Comparison of ENCODE assay signal across 9 mouse cellular contexts in the genomic region with DNA sequence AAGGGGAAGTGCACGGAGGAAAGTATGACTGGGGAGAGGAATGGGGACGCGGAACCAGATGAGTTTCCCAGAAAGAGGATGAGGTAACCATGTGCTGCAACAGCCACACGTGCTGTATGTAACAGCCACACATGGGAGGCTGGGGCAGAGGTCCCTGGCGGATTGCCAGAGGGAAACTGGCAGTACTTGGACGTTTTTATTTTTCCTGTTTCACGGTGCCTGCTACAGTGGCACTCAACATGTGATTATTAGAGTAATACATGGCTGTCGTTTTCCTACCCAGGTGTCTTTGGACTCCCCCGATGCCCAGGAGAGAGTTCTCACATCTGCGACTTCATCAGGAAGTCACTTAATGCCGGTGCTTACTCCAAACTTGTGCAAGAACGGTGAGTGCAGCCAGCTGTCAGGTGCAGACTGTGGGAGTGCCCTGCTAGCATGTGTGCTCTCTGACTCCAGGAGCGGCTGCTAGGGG. TPM values are rescaled to one million over a fixed set of nuclear protein-coding genes. Genes with fewer than 3 reads are reported as not detected.
DNase-seq lines count a peak whose midpoint lies in the region; ATAC-seq and TF ChIP-seq lines count a peak whose summit lies in the region.
"Had no signal": no experiment of that assay in that cellular context is flagged by ENCODE, and none has a peak within 500 bp of the region (broad histone marks: within the 10 kb centered on the region; RNA-seq: fewer than 3 reads in every experiment).

No protein-coding gene starts in this region.

- no peak overlapping the region for H3K4me3 ChIP-seq in liver, embryonic 14.5 days (ENCODE audit: insufficient read depth in 1 of 2, low read depth in 2 of 2, low read length in 2 of 2)
- H3K4me3 ChIP-seq: stomach, embryonic 15.5 days had no signal

- no peak overlapping the region for H3K27ac ChIP-seq in liver, embryonic 14.5 days
- H3K27ac ChIP-seq: stomach, embryonic 15.5 days had no signal

- TF ChIP-seq CTCF in liver, embryonic 14.5 days (IDR thresholded peaks at IDR 0.05; ENCODE audit: low read depth) = no peak

- no peaks in the 10 kb centered on the region for H3K9me3 ChIP-seq in liver, embryonic 14.5 days (ENCODE audit: control insufficient read depth, low read length)
- H3K9me3 ChIP-seq: stomach, embryonic 15.5 days had no signal

- ATAC-seq in common myeloid progenitor, adult 5-6 weeks (replicated peaks; ENCODE audit: low read depth, poor library complexity, severe bottlenecking) = peak; percentile 97
- peak; percentile 45; the same call in 1 of the 2 replicates for ATAC-seq in liver, embryonic 14.5 days (ENCODE audit: insufficient read depth)

- no peak for TF ChIP-seq EP300 in liver, embryonic 14.5 days (IDR thresholded peaks at IDR 0.05; ENCODE audit: low read depth)

- DNase-seq in kidney, postnatal 14 days = peak; percentile 10
- DNase-seq in kidney, adult 18-20 months = no peak
- DNase-seq in liver, embryonic 14.5 days (ENCODE audit: low read depth in 3 of 3, low spot score in 3 of 3) = no peak
- DNase-seq in splenic B cell, adult 2 months (ENCODE audit: low read depth, low spot score) = peak; percentile 61
- no peak for DNase-seq in layer of hippocampus, adult 11-12 months (ENCODE audit: low spot score)
- DNase-seq in right cerebral cortex, adult 18-20 months = no peak
- no peak for DNase-seq in layer of hippocampus, adult 9-10 months (ENCODE audit: low spot score)

- H3K9ac ChIP-seq in liver, embryonic 14.5 days (replicated peaks) = no peak overlapping the region
- H3K9ac ChIP-seq: stomach, embryonic 15.5 days had no signal

- 49% methylated on average over 13 of the region's 13 CpGs for WGBS in liver, embryonic 14.5 days (ENCODE audit: insufficient replicate concordance)

- peaks cover 5% of the 10 kb centered on the region for H3K36me3 ChIP-seq in liver, embryonic 14.5 days (replicated peaks; ENCODE audit: control insufficient read depth, insufficient read depth, low read depth)
- H3K36me3 ChIP-seq in splenic B cell, adult 2 months (ENCODE audit: control insufficient read depth, insufficient read depth, low read length, poor library complexity, severe bottlenecking) = peaks cover 2% of the 10 kb centered on the region

- H3K4me1 ChIP-seq in liver, embryonic 14.5 days (replicated peaks; ENCODE audit: control insufficient read depth in 2 of 2, insufficient read depth in 2 of 2, low read length in 1 of 2) = no peaks in the 10 kb centered on the region
- H3K4me1 ChIP-seq: stomach, embryonic 15.5 days had no signal

- H3K27me3 ChIP-seq in liver, embryonic 14.5 days (ENCODE audit: control insufficient read depth, insufficient read depth, low read length) = no peaks in the 10 kb centered on the region
- H3K27me3 ChIP-seq in splenic B cell, adult 2 months (ENCODE audit: control insufficient read depth, insufficient read depth, low read length, poor library complexity, severe bottlenecking) = no peaks in the 10 kb centered on the region
- H3K27me3 ChIP-seq: stomach, embryonic 15.5 days had no signal

- no peak overlapping the region for H3K4me2 ChIP-seq in liver, embryonic 14.5 days (ENCODE audit: low read depth)
- H3K4me2 ChIP-seq: stomach, embryonic 15.5 days had no signal

RNA-seq across cellular contexts. Expression of gene Ppt1, which starts 12.1 kb away (rescaled TPM):
- total RNA-seq in common myeloid progenitor, adult 5-6 weeks (2017) = 52.5 and 64.8 TPM in 2 replicates
- 6.9 and 10.4 TPM in 2 replicates for polyA plus RNA-seq in liver, embryonic 14.5 days (2012; rRNA removed)
- 17.6 and 17.9 TPM in 2 replicates for polyA plus RNA-seq in liver, embryonic 14.5 days (2014; fragmentation: Nextera tagmentation; extraction: Ambion mirVana)

RNA-seq across cellular contexts. Expression of gene Cap1, which starts 37.7 kb away (rescaled TPM):
- 114 and 153 TPM in 2 replicates for total RNA-seq in common myeloid progenitor, adult 5-6 weeks (2017)
- polyA plus RNA-seq in liver, embryonic 14.5 days (2012; rRNA removed) = 24.2 and 28.3 TPM in 2 replicates
- polyA plus RNA-seq in liver, embryonic 14.5 days (2014; fragmentation: Nextera tagmentation; extraction: Ambion mirVana) = 26.8 and 27.3 TPM in 2 replicates

Comparison
In these comparisons a context has a peak if more than half of its experiments do, and no peak if none do; other contexts are left out.
1. DNase-seq: peak in kidney, postnatal 14 days (single experiment) and splenic B cell, adult 2 months (single experiment); none in kidney, adult 18-20 months (single experiment), liver, embryonic 14.5 days (0 of 3), layer of hippocampus, adult 11-12 months (single experiment), right cerebral cortex, adult 18-20 months (single experiment) and layer of hippocampus, adult 9-10 months (single experiment).